Mouse (Mus musculus): ENCODE results near the gene Map3k9. TPM values are rescaled to one million over a fixed set of nuclear protein-coding genes. Genes with fewer than 3 reads are reported as not detected.

Map3k9 gene
- 1 to 10 TPM; 5.2 to 7.1 TPM for total RNA-seq (2023)

DNA sequence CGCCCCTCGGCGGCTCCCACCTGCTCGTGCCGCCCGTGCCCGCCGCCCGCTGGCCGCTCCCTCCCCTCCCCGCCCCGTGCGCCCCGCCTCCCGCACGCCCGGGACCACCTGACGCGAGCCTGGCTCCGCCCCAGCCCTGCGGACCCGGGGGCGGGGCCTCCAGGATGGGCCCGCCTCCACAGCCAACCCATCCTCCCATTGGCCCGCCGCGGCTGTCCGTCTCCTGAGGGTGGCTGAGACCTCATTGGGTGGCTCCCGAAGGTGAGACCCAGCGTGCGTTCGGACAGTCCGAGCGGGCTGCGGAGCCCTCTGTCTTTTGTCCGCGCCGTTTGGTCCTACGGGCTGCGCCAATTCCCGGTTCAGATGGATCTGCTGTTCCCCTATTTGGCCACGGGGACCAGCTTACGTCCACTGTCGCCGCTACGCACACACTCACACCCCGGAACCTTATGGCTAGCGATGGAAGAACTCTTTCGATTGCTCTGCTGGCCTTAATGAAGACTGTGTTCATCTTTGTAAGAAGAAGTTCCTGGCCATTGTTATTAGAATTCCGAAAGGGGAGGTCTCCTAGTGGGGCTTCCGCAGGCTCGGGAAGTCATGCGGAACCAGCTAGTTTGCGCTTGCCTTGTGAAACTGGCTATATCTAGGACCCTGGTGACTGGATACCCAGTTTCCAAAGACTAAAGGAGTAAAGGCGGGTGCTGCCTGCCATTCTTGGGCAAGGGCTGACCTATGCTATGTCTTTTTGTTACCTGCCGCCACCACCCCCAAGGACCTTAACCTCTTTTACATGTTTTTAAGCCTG is at the start of gene Map3k9:
TSS of gene Map3k9 (minus strand) at position 71 of the 805 bp plus-strand sequence.

Other genes starting within 250 kb of the Map3k9 start
- 10 to 100 TPM in 1 of 2 experiments, 1 to 10 TPM in 1; 9.9 to 19.5 TPM for gene Gm20498, start 248.3 kb downstream of the Map3k9 start, total RNA-seq (2023)
- 10 to 100 TPM; 36.6 to 36.8 TPM for gene Synj2bp, start 248.3 kb downstream of the Map3k9 start, total RNA-seq (2023)
- under 1 TPM in 1 of 2 experiments, not detected in 1; 0.17 TPM for gene Adam21, start 212.7 kb downstream of the Map3k9 start, total RNA-seq (2023)
- 10 to 100 TPM; 47.9 to 49.2 TPM for gene Med6, start 186.2 kb downstream of the Map3k9 start, total RNA-seq (2023)
- not detected for gene Ttc9, start 149.9 kb downstream of the Map3k9 start, total RNA-seq (2023)
- gene Pcnx, start 78.8 kb upstream of the Map3k9 start, total RNA-seq (2023) = 10 to 100 TPM; 40.8 to 55.6 TPM